Mouse (Mus musculus) spleen, adult 2 months (tissue): ENCODE measurements around the gene Ssbp4.

Experiments
- CTCF ChIP-seq: fragments of 200-500 bp; IDR thresholded peaks from 2 replicates; pipeline ENCODE4 v1.5.1; 2011; ENCODE audit warnings: mild to moderate bottlenecking, inconsistent platforms; ENCODE audit not compliant: insufficient read depth, insufficient read length, insufficient replicate concordance; ENCODE audit errors: extremely low read depth
- POLR2A ChIP-seq: fragments of 200-500 bp; IDR thresholded peaks from 2 replicates; pipeline ENCODE4 v1.6.1; 2011; ENCODE audit warnings: low read depth, low read length, inconsistent platforms

DNA sequence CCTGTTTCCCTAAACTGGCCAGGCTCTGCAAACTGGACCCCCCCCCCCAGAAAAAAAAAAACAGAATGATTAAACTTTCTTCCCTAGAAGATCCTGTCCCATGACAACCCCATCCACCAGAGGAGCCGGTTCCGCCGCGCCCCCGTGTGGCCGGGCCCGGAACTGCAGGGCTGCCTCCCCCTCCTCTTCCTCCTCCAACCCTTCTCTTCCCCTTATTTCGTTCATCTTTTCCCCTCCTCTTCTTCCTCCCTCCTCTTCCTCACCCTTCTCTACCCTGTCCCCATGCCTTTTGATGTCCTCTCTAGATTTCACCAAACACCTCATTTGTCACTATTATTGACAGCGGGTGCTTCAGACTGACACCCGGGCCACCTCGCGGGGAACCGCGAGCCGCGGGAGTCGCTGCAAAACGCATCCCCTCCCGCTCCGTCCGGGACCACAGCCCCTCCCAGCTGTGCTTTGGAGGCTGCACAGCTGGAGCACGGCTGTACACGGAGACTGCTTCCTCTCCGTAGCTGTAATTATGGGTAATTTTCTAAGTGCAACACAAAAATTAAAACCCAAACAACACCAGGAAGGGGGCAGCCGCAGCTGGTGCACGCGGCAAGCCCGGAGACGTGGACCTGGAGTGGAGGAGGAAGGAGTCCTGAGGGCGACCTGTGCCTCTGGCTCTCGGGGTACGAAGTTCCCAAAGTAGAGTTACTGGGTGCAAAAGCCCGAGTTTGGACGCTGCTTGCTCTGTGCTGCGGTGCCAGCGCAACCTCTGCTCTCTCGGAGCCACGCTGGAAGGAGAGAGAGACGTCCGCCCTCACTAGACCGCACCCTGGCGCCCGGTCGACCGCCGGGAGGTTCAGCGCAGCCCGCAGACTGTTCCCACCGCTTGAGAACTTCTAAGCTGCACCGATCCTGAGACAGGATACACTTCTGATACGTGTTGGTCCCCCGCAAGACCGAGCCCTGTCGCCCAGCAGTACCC lies 2.4 kb upstream of the Ssbp4 start:
- TF ChIP-seq CTCF (peak; percentile 97), POLR2A (no peak)
